Mouse (Mus musculus) neural tube, embryonic 12.5 days (tissue): ENCODE measurements around the gene Eif2b1. TPM values are rescaled to one million over a fixed set of nuclear protein-coding genes. Genes with fewer than 3 reads are reported as not detected.
"Not testable (repeated sequence)": the region's sequence is repeated elsewhere in the genome, so short reads cannot be mapped to it uniquely, and the experiment has no call there.

Source experiments
- ATAC-seq: fragments of 200-750 bp; cut with Nextera tagmentation; 2 replicates; pipeline ENCODE4 v1.8.0; 2017; ENCODE audit warnings: low read depth, mild to moderate bottlenecking, moderate TSS enrichment, moderate library complexity; ENCODE audit not compliant: low FRiP score
- H3K27ac ChIP-seq: fragments of 300-500 bp; sonication (generic); 2 replicates; pipeline ENCODE4 v1.5.1; 2016
- H3K27me3 ChIP-seq: fragments of 300-500 bp; sonication (generic); replicated peaks from 2 replicates; pipeline ENCODE4 v1.6.1; 2016; ENCODE audit warnings: mild to moderate bottlenecking
- H3K36me3 ChIP-seq: fragments of 300-500 bp; sonication (generic); 2 replicates; pipeline ENCODE4 v1.6.1; 2016; ENCODE audit warnings: mild to moderate bottlenecking
- H3K4me1 ChIP-seq: fragments of 300-500 bp; sonication (generic); 2 replicates; pipeline ENCODE4 v1.6.1; 2016
- H3K4me2 ChIP-seq: fragments of 300-500 bp; sonication (generic); replicated peaks from 2 replicates; pipeline ENCODE4 v1.6.1; 2016; ENCODE audit warnings: mild to moderate bottlenecking
- H3K4me3 ChIP-seq: fragments of 300-500 bp; sonication (generic); 2 replicates; pipeline ENCODE4 v1.5.1; 2016
- H3K9ac ChIP-seq: fragments of 300-500 bp; sonication (generic); 2 replicates; pipeline ENCODE4 v1.6.1; 2016; ENCODE audit warnings: mild to moderate bottlenecking
- H3K9me3 ChIP-seq: fragments of 300-500 bp; sonication (generic); 2 replicates; pipeline ENCODE4 v1.6.1; 2016; ENCODE audit warnings: mild to moderate bottlenecking
- WGBS: fragments of 180-500 bp; shearing (Covaris S2); methylation state at CpG from one replicate; pipeline ENCODE4 v1.1.7; 2016; 5-methylcytosine and 5-hydroxymethylcytosine counted together
- polyA plus RNA-seq: library from polyadenylated mRNA; unstranded; fragments of >200 nt; fragmentation: Nextera tagmentation; extraction: Ambion mirVana; gene quantifications from 2 replicates; pipeline ENCODE4 v1.2.1, GENCODE M21; 2016

The Eif2b1 gene
- polyA plus RNA-seq, 1 experiment from 2014 or later = 76.2 TPM

- Histone ChIP-seq H3K9me3 (no peaks in the 10 kb centered on the region), H3K4me1 (no peaks in the 10 kb centered on the region), H3K27me3 (no peaks in the 10 kb centered on the region), H3K9ac (no peak overlapping the region), H3K4me2 (no peak overlapping the region), H3K36me3 (peaks cover 78% of the 10 kb centered on the region), H3K4me3 (no peak overlapping the region), H3K27ac (no peak overlapping the region)
- no peak for ATAC-seq
- 94% methylated on average over 3 of the region's 3 CpGs for WGBS
Observed at GRCm38 (mm10) chr5:124592768-124593167, 13.8 kb upstream of the Eif2b1 start.

- no peak overlapping the region for H3K27ac ChIP-seq
- no peak overlapping the region for H3K9ac ChIP-seq
- peaks cover 21% of the 10 kb centered on the region for H3K4me1 ChIP-seq
- 95% methylated on average over 5 of the region's 5 CpGs for WGBS
- H3K4me2 ChIP-seq = no peak overlapping the region
- H3K9me3 ChIP-seq = no peaks in the 10 kb centered on the region
- no peak overlapping the region for H3K4me3 ChIP-seq
- no peak for ATAC-seq
- H3K36me3 ChIP-seq = peaks cover 52% of the 10 kb centered on the region
- no peaks in the 10 kb centered on the region for H3K27me3 ChIP-seq
Observed at GRCm38 (mm10) chr5:124582515-124582914, 3.6 kb upstream of the Eif2b1 start.

- WGBS = 91% methylated on average over 7 of the region's 7 CpGs
- H3K4me2 ChIP-seq = no peak overlapping the region
- no peak overlapping the region for H3K4me3 ChIP-seq
- no peak overlapping the region for H3K9ac ChIP-seq
- ATAC-seq = no peak
- H3K27me3 ChIP-seq = no peaks in the 10 kb centered on the region
- peaks cover 70% of the 10 kb centered on the region for H3K36me3 ChIP-seq
- no peak overlapping the region for H3K27ac ChIP-seq
- no peaks in the 10 kb centered on the region for H3K9me3 ChIP-seq
- peaks cover 16% of the 10 kb centered on the region for H3K4me1 ChIP-seq
Observed at GRCm38 (mm10) chr5:124575467-124575866, 3.5 kb downstream of the Eif2b1 start.

GRCm38 (mm10) chr5:124571068-124571467 is 7.9 kb downstream of the Eif2b1 start:
- H3K36me3 ChIP-seq = peaks cover 97% of the 10 kb centered on the region
- no peak overlapping the region for H3K9ac ChIP-seq
- 90% methylated on average over 12 of the region's 12 CpGs for WGBS
- no peak for ATAC-seq
- no peak overlapping the region for H3K4me2 ChIP-seq
- H3K27ac ChIP-seq = no peak overlapping the region
- H3K27me3 ChIP-seq = no peaks in the 10 kb centered on the region
- no peaks in the 10 kb centered on the region for H3K4me1 ChIP-seq
- no peak overlapping the region for H3K4me3 ChIP-seq
- H3K9me3 ChIP-seq = no peaks in the 10 kb centered on the region

- Histone ChIP-seq H3K4me1 (peaks cover 14% of the 10 kb centered on the region), H3K4me2 (no peak overlapping the region), H3K4me3 (no peak overlapping the region), H3K36me3 (peaks cover 56% of the 10 kb centered on the region), H3K9me3 (no peaks in the 10 kb centered on the region), H3K27ac (no peak overlapping the region), H3K27me3 (no peaks in the 10 kb centered on the region), H3K9ac (no peak overlapping the region)
- no peak for ATAC-seq
- 87% methylated on average over 1 of the region's 1 CpGs for WGBS
Observed at GRCm38 (mm10) chr5:124555145-124555544, 23.8 kb downstream of the Eif2b1 start.

DNA sequence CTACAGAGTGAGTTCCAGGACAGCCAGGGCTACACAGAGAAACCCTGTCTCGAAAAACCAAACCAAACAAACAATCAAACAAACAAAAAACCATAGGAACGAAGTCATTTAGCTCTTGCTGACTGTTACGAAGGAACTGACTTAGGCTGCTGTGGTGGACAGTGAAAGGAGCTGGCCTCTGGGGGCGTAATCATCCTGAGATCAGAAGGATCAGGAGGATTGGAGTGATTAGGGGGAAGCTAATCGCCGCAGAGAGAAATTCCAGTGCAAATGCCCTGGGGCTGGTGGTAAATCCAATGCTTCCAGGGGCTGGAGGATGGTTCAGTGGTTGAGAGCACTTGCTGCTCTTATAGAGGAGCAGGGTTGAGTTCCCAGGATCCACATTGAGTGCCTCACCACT is 25.3 kb downstream of the Eif2b1 start:
- Histone ChIP-seq H3K36me3 (peaks cover 44% of the 10 kb centered on the region), H3K4me2 (peak overlapping the region; percentile 80)

DNA sequence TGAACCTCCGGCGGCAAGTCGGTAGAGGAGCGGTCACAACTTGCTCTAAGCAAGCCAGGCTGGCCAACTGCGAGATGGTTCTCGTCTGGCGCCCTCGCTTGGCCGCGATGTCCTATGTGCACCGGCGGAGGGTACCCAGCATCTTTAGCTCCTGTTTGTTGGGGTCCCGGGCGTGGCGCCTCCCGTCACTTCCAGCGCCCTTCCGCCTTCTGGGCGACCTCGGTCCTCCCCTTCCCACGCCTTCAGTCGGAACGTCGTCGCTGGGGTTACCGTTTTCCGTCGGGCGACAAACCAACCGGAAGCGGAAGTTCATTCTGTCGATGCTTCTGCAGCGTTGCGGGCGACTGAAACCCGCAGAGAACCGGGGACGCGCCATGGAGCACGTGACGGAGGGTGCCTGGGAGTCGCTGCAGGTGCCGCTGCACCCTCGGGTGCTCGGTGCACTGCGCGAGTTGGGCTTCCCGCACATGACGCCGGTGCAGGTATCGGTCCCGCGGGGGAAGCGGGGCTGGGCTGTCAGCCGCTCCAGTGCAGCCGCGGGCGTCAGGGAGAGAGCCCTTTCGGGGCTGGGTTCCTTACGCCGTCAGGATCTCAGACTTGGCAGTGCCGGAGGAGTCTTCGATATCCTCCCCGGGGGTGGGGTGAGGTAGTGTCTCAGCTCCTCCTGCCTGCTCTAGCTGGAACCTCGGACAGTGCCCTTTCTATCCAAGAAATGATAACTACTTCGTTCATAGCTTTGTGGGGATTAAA is 26.2 kb downstream of the Eif2b1 start, which contains the start of gene Ddx55:
TSS of gene Ddx55 (plus strand) at position 307 of the 750 bp plus-strand sequence.
- peaks cover 42% of the 10 kb centered on the region for H3K36me3 ChIP-seq
- H3K4me2 ChIP-seq = peak within 1 kb of the TSS; percentile 80
- peak; percentile 86 for ATAC-seq
- peak within 1 kb of the TSS; percentile 20 for H3K27ac ChIP-seq
- peaks cover 14% of the 10 kb centered on the region for H3K4me1 ChIP-seq
- H3K9me3 ChIP-seq = no peaks in the 10 kb centered on the region
- peak within 1 kb of the TSS; percentile 68 for H3K4me3 ChIP-seq
- peak within 1 kb of the TSS; percentile 70 for H3K9ac ChIP-seq
- H3K27me3 ChIP-seq = no peaks in the 10 kb centered on the region
- under 1% methylated on average over 66 of the region's 66 CpGs for WGBS

More for the DNA sequence above, 25.3 kb downstream of the Eif2b1 start:
- ATAC-seq = no peak
- peaks cover 14% of the 10 kb centered on the region for H3K4me1 ChIP-seq
- no peaks in the 10 kb centered on the region for H3K9me3 ChIP-seq
- no peak overlapping the region for H3K27ac ChIP-seq
- no peaks in the 10 kb centered on the region for H3K27me3 ChIP-seq
- H3K9ac ChIP-seq = no peak overlapping the region
- no peak overlapping the region for H3K4me3 ChIP-seq
- WGBS = 85% methylated on average over 6 of the region's 6 CpGs

DNA sequence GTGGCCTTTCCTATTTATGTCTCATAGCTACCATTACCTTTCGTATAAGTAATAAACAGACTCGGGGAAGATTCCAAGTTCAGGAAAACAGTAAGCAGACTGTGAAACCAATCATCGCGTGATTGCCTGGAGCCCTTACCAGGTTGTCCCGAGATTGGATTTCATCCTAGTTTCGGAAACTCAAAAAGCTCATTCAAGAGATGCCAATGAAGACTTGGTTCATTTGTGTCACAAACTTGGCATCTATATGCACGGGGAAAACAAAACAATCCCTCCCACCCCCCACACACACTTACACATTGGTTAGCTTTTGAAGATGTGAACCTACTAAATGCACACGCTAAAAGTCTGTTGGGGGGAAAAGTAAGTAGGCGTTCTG is 26.8 kb downstream of the Eif2b1 start:
- peak overlapping the region; percentile 70 for H3K9ac ChIP-seq
- H3K9me3 ChIP-seq = no peaks in the 10 kb centered on the region
- H3K36me3 ChIP-seq = peaks cover 43% of the 10 kb centered on the region
- H3K27ac ChIP-seq = peak overlapping the region; percentile 20; the same call in 1 of the 2 replicates
- peak overlapping the region; percentile 80 for H3K4me2 ChIP-seq
- no peaks in the 10 kb centered on the region for H3K27me3 ChIP-seq
- WGBS = 12% methylated on average over 9 of the region's 9 CpGs
- H3K4me3 ChIP-seq = peak overlapping the region; percentile 68
- H3K4me1 ChIP-seq = peaks cover 14% of the 10 kb centered on the region
- ATAC-seq = peak; percentile 37

- peak overlapping the region; percentile 68 for H3K4me3 ChIP-seq
- not testable (repeated sequence) for ATAC-seq, H3K9me3 ChIP-seq, H3K27ac ChIP-seq, H3K27me3 ChIP-seq
- WGBS = 43% methylated on average over 5 of the region's 5 CpGs
- peaks cover 14% of the 10 kb centered on the region for H3K4me1 ChIP-seq
- H3K36me3 ChIP-seq = peaks cover 43% of the 10 kb centered on the region
- peak overlapping the region; percentile 70; the same call in 1 of the 2 replicates for H3K9ac ChIP-seq
- H3K4me2 ChIP-seq = peak overlapping the region; percentile 80
Observed at GRCm38 (mm10) chr5:124551349-124552093, 27.4 kb downstream of the Eif2b1 start.

- peaks cover 43% of the 10 kb centered on the region for H3K36me3 ChIP-seq
- peaks cover 14% of the 10 kb centered on the region for H3K4me1 ChIP-seq
- H3K9me3 ChIP-seq, H3K27ac ChIP-seq, ATAC-seq, H3K4me2 ChIP-seq, H3K9ac ChIP-seq, H3K4me3 ChIP-seq, H3K27me3 ChIP-seq: not testable (repeated sequence)
- 90% methylated on average over 4 of the region's 4 CpGs for WGBS
Observed at GRCm38 (mm10) chr5:124550737-124551136, 28.2 kb downstream of the Eif2b1 start.

- Histone ChIP-seq H3K4me3 (peak overlapping the region; percentile 93), H3K27me3 (0 out of 2 replicates have a peak, but pooled peaks cover 2% of the 10 kb centered on the region), H3K27ac (no peak overlapping the region), H3K9me3 (no peaks in the 10 kb centered on the region), H3K4me2 (peak overlapping the region; percentile 86), H3K36me3 (peaks cover 26% of the 10 kb centered on the region), H3K4me1 (peaks cover 11% of the 10 kb centered on the region), H3K9ac (peak overlapping the region; percentile 92)
- WGBS = 12% methylated on average over 8 of the region's 8 CpGs
- ATAC-seq = no peak
Observed at GRCm38 (mm10) chr5:124541602-124541973, 37.3 kb downstream of the Eif2b1 start.

- Histone ChIP-seq H3K27ac (peak overlapping the region; percentile 16), H3K36me3 (peaks cover 21% of the 10 kb centered on the region), H3K9me3 (no peaks in the 10 kb centered on the region), H3K9ac (peak overlapping the region; percentile 92), H3K4me2 (peak overlapping the region; percentile 86), H3K4me1 (peaks cover 11% of the 10 kb centered on the region), H3K27me3 (0 out of 2 replicates have a peak, but pooled peaks cover 2% of the 10 kb centered on the region), H3K4me3 (peak overlapping the region; percentile 93)
- WGBS = under 1% methylated on average over 84 of the region's 89 CpGs
- peak; percentile 65 for ATAC-seq
Observed at GRCm38 (mm10) chr5:124540905-124541601, 37.9 kb downstream of the Eif2b1 start.
